Mouse (Mus musculus) erythroblast, embryonic 14.5 days (primary cell): ENCODE data around the gene Ddx6. TPM values are rescaled to one million over a fixed set of nuclear protein-coding genes. Genes with fewer than 3 reads are reported as not detected.
"Not testable (repeated sequence)": the region's sequence is repeated elsewhere in the genome, so short reads cannot be mapped to it uniquely, and the experiment has no call there.

ENCODE experiments used
- H3K27me3 ChIP-seq: 2 replicates; pipeline ENCODE4 v1.6.1; 2012; ENCODE audit warnings: inconsistent platforms; ENCODE audit not compliant: control insufficient read depth
- H3K36me3 ChIP-seq: 2 replicates; pipeline ENCODE4 v1.6.1; 2012; ENCODE audit warnings: mild to moderate bottlenecking, inconsistent platforms; ENCODE audit not compliant: control insufficient read depth
- H3K4me1 ChIP-seq: 2 replicates; pipeline ENCODE4 v1.6.1; 2012; ENCODE audit warnings: inconsistent platforms; ENCODE audit not compliant: control insufficient read depth
- H3K4me3 ChIP-seq: replicated peaks from 2 replicates; pipeline ENCODE3; 2012; ENCODE audit warnings: moderate library complexity, mild to moderate bottlenecking, inconsistent platforms
- H3K9me3 ChIP-seq: 2 replicates; pipeline ENCODE4 v1.6.1; 2012; ENCODE audit warnings: low read length, inconsistent platforms, mixed read lengths; ENCODE audit not compliant: control insufficient read depth
- GATA1 ChIP-seq: IDR thresholded peaks from 2 replicates; pipeline ENCODE4 v1.6.1; 2012; ENCODE audit warnings: low read length, inconsistent platforms, mixed read lengths
- TAL1 ChIP-seq: IDR thresholded peaks from 3 replicates; pipeline ENCODE4 v1.6.1; 2012; ENCODE audit warnings: low read length, inconsistent platforms, mixed read lengths
- polyA plus RNA-seq: library from polyadenylated mRNA; stranded (reverse); fragments of >175 nt; gene quantifications from 2 replicates; pipeline ENCODE4 v1.2.3, GENCODE M21; 2012

The Ddx6 gene
- polyA plus RNA-seq, 1 experiment: 1.7 TPM

DNA sequence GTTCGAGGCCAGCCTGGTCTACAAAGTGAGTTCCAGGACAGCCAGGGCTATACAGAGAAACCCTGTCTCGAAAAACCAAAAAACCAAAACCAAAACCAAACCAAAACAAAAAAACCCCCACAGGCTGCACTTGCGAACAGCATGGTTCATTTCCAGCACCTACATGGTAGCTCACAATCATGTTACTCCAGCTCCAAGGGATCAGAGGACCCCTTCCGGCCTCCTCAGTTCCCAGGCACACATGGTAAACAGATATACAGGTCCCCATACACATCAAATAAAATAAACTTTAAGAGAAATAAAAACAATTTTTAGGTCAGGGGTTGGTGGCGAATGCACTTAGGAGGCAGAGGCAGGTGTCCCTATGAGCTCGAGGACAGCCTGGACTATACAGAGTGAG is 1.9 kb upstream of the Ddx6 start:
- H3K4me1 ChIP-seq: peaks cover 31% of the 10 kb centered on the region
- peaks cover 16% of the 10 kb centered on the region for H3K27me3 ChIP-seq

DNA sequence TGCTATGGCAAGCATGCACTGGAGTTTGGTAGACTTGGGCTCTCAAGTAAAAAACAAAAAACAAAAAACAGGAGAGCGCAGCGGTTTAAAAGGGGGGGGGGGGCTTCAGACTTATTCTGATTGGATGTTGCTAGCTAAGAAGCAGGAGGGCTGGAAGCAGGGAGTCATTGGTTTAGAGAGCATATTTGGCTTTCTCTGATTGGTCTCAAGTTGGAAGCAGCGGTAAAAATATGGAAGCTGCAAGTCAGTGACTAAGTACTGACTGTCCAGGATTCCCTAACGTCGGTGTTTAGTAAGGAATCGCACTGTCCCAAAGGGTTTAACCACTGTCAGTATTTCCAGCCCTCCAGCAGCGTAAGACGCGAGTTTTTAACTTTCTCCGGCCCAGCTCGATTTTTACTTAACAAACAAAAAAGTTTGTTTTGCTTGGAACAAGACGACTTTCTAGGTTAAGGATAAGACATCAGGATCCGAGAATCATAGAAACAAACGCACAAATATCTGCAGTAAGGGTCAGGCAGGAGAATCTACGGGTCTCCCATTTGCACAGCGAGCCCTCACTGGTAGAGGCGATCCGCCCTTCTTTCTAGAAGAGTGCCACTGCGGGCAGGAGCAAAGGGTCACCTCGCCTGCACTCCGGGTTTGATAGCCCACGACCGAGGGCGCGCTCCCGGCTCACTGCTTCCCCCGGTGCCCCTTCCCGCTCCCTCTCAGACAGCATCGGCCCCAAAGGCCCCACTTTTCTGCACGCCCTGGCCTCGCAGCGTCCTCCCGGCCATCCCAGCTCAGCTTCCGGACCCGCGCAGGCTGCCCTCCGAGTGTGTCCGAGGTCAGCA is 1.0 kb upstream of the Ddx6 start:
- Histone ChIP-seq H3K9me3 (no peaks in the 10 kb centered on the region), H3K27me3 (peaks cover 9% of the 10 kb centered on the region), H3K4me1 (peaks cover 37% of the 10 kb centered on the region), H3K36me3 (peaks cover 18% of the 10 kb centered on the region), H3K4me3 (peak overlapping the region; percentile 100)
- TF ChIP-seq TAL1 (no peak), GATA1 (no peak)

More for the DNA sequence above, 1.9 kb upstream of the Ddx6 start:
- Histone ChIP-seq H3K9me3 (no peaks in the 10 kb centered on the region), H3K4me3 (peak overlapping the region; percentile 100), H3K36me3 (peaks cover 9% of the 10 kb centered on the region)
- TF ChIP-seq GATA1 (no peak), TAL1 (no peak)

DNA sequence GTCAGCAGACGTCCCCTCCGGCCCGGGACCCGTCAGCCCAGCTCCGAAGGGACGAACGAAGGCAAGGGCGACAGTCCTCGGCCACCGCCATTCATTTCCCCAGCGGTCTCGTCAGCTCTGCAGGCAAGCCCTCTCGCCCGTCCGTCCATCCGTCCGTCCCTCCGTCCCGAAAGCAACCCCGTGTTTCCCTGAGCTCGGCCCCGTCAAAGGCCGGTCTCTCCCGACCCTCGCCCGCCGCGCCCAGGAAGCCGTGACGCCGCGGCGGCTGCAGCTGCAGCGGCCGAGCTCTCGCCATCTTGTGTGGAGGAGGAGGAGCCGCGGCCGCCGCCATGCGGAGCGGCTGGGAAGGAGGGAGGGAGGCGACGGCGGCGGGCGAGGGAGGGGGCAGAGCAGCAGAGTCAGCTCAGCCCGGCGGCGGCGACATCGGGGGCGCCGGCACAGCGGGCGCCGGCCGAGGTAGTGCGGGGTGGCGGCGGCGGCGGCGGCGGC is 358 bp upstream of the Ddx6 start:
- no peak for TF ChIP-seq TAL1
- no peak for TF ChIP-seq GATA1
- Histone ChIP-seq H3K9me3 (no peaks in the 10 kb centered on the region), H3K4me1 (peaks cover 38% of the 10 kb centered on the region), H3K36me3 (peaks cover 25% of the 10 kb centered on the region), H3K27me3 (peaks cover 2% of the 10 kb centered on the region), H3K4me3 (peak overlapping the region; percentile 100)

DNA sequence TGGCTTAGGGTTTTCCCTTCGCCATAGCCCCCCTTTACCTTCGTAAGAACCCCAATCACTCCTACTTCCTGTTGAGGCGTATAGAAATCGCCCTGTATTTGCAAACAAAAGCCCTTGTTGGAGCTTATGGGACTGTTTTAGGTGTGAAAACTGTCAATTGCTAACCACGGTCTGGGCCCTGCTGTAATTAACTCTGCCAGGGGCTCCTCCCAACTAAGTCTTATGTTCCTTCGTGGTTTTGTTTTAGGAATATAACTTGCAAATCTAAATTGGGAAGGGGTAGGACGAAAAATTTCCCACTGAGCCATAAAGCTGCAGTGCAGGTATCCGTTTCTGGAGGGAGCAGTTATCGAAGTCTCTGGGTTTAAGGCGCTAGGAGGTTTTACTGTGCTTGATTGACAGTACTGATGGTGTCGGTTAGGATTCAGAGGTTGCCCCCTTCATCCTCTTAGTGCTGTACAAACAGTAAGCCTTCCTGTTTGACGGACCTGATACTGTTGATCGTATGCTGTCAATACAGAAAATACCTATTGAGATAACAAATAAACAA is 999 bp downstream of the Ddx6 start:
- H3K4me1 ChIP-seq: peaks cover 43% of the 10 kb centered on the region
- no peaks in the 10 kb centered on the region for H3K9me3 ChIP-seq
- TF ChIP-seq GATA1 (no peak), TAL1 (no peak)
- H3K4me3 ChIP-seq: peak overlapping the region; percentile 100
- H3K27me3 ChIP-seq: no peaks in the 10 kb centered on the region
- H3K36me3 ChIP-seq: peaks cover 38% of the 10 kb centered on the region

- Histone ChIP-seq H3K4me3 (peak overlapping the region; percentile 100), H3K4me1 (peaks cover 43% of the 10 kb centered on the region), H3K9me3 (no peaks in the 10 kb centered on the region), H3K27me3 (no peaks in the 10 kb centered on the region), H3K36me3 (peaks cover 47% of the 10 kb centered on the region)
- TF ChIP-seq GATA1 (no peak), TAL1 (no peak)
Observed at GRCm38 (mm10) chr9:44606646-44607045, 2.0 kb downstream of the Ddx6 start.

GRCm38 (mm10) chr9:44607306-44607705 is 2.6 kb downstream of the Ddx6 start:
- H3K4me3 ChIP-seq: no peak overlapping the region
- H3K9me3 ChIP-seq: no peaks in the 10 kb centered on the region
- H3K36me3 ChIP-seq: peaks cover 54% of the 10 kb centered on the region
- peaks cover 43% of the 10 kb centered on the region for H3K4me1 ChIP-seq
- H3K27me3 ChIP-seq: no peaks in the 10 kb centered on the region
- TF ChIP-seq GATA1 (no peak), TAL1 (no peak)

- H3K36me3 ChIP-seq: peaks cover 85% of the 10 kb centered on the region
- H3K27me3 ChIP-seq: no peaks in the 10 kb centered on the region
- no peak for TF ChIP-seq GATA1
- H3K9me3 ChIP-seq: no peaks in the 10 kb centered on the region
- H3K4me1 ChIP-seq: peaks cover 32% of the 10 kb centered on the region
- H3K4me3 ChIP-seq: no peak overlapping the region
Observed at GRCm38 (mm10) chr9:44610371-44610770, 5.7 kb downstream of the Ddx6 start.

- Histone ChIP-seq H3K36me3 (peaks cover 100% of the 10 kb centered on the region), H3K4me1 (peaks cover 13% of the 10 kb centered on the region)
- H3K9me3 ChIP-seq, H3K4me3 ChIP-seq, H3K27me3 ChIP-seq: not testable (repeated sequence)
Observed at GRCm38 (mm10) chr9:44613081-44613480, 8.4 kb downstream of the Ddx6 start.

DNA sequence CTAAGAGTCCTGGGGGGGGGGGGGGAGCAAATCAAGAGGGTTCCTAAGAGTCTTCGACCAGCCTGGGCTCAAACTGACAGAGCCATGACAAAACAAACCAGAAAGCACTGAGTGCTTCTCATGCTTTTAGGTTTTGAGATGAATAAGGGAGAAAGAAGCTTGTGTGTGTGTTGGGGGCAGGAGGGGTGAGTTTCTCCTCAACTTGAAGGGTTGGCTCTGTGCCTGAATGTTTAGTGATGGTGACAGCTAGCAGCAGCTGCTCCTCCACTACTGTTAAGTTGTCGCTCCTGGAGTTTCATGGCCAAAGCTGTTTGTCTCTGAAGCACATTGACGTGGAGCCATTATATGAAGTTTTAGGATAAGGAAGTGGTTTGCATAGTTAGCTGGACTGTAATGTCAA is 16.4 kb downstream of the Ddx6 start:
- Histone ChIP-seq H3K36me3 (peaks cover 99% of the 10 kb centered on the region), H3K27me3 (no peaks in the 10 kb centered on the region), H3K4me1 (peaks cover 14% of the 10 kb centered on the region), H3K9me3 (no peaks in the 10 kb centered on the region), H3K4me3 (no peak overlapping the region)
- TF ChIP-seq GATA1 (no peak), TAL1 (no peak)

GRCm38 (mm10) chr9:44624390-44624789 is 19.7 kb downstream of the Ddx6 start:
- H3K27me3 ChIP-seq: no peaks in the 10 kb centered on the region
- no peaks in the 10 kb centered on the region for H3K9me3 ChIP-seq
- H3K36me3 ChIP-seq: peaks cover 99% of the 10 kb centered on the region
- peaks cover 23% of the 10 kb centered on the region for H3K4me1 ChIP-seq
- TF ChIP-seq TAL1: no peak
- TF ChIP-seq GATA1: no peak
- H3K4me3 ChIP-seq: no peak overlapping the region
